Mouse (Mus musculus) liver, embryonic 14.5 days (tissue): ENCODE data around the gene Mindy1.

Experiments
- CTCF ChIP-seq: IDR thresholded peaks from 2 replicates; pipeline ENCODE4 v1.5.1; 2016; ENCODE audit warnings: antibody characterized with exemption, low read depth, control low read depth
- EP300 ChIP-seq: IDR thresholded peaks from 2 replicates; pipeline ENCODE4 v1.6.1; 2016; ENCODE audit warnings: antibody characterized with exemption, low read depth

GRCm38 (mm10) chr3:95285390-95285789 is 4.2 kb downstream of the Mindy1 start:
- no peak for TF ChIP-seq CTCF
- TF ChIP-seq EP300: no peak
